In the genomic region with DNA sequence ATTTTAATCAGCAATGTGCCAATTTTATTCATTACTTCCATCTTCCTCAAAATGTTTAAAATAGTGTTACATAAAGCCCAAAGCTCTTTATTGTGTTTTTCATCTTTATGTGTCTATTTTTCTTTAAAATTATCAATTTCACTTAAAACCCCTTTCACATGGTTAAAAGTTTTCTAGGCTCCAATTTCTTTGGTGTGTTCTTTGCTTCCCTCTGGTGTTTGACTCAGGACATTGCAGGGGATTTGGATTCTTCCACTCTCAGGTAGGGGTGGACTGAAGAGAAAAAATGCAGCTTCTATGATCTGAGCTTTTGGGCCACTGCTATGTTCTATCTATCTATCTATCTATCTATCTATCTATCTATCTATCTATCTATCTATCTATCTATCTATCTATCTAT, we compare ENCODE assay signal across 8 mouse cellular contexts. TPM values are rescaled to one million over a fixed set of nuclear protein-coding genes. Genes with fewer than 3 reads are reported as not detected.
DNase-seq lines count a peak whose midpoint lies in the region; ATAC-seq lines count a peak whose summit lies in the region.

No protein-coding gene starts in this region.

- intact Hi-C loops in left cerebral cortex, postnatal 14 days (cut with DNase I): loop anchor here (2.0 to 5.0 kb wide), 3 partner anchors 35 to 120 kb away; partner anchors contain the start of gene Pkn3

- peak; percentile 45 to 47 for DNase-seq in cerebellum, adult 18-20 months
- DNase-seq in cerebellum, adult 11-12 months: no peak
- peak; percentile 51 to 55 for DNase-seq in left cerebral cortex, postnatal 14 days (ENCODE audit: low spot score in 2 of 2)
- DNase-seq in left cerebral cortex, adult 11 months (ENCODE audit: low spot score): no peak
- DNase-seq in embryo, embryonic 10.5 days (ENCODE audit: low spot score): peak; percentile 82
- no peak for DNase-seq in ovary, postnatal 10 days (ENCODE audit: low spot score)
- no peak for DNase-seq in adrenal gland, postnatal 4 days (ENCODE audit: low spot score in 2 of 2)

- ATAC-seq in monocyte, adult 5-6 weeks (replicated peaks; ENCODE audit: insufficient number of reproducible peaks, low FRiP score, low TSS enrichment, poor library complexity, severe bottlenecking): 0 out of 2 replicates have a peak, but pooled peaks have one; percentile 63

RNA-seq across cellular contexts. Expression of gene Endog, which starts 9.5 kb away (rescaled TPM):
- 10 to 100 TPM; 23.0 to 27.5 TPM for total RNA-seq in left cerebral cortex, postnatal 14 days (2021)
- 2.9 to 7.7 TPM (median 3.3 TPM) in 3 replicates for total RNA-seq in monocyte, adult 5-6 weeks (2017)
- 10 to 100 TPM; 27.3 to 33.4 TPM for total RNA-seq in adrenal gland, postnatal 4 days (2021)

RNA-seq across cellular contexts. Expression of gene Spout1, which starts 16.4 kb away (rescaled TPM):
- 10 to 100 TPM; 36.3 to 37.0 TPM for total RNA-seq in left cerebral cortex, postnatal 14 days (2021)
- 5.2 to 12.6 TPM (median 8.4 TPM) in 3 replicates for total RNA-seq in monocyte, adult 5-6 weeks (2017)
- total RNA-seq in adrenal gland, postnatal 4 days (2021): 10 to 100 TPM; 25.1 to 26.2 TPM

RNA-seq across cellular contexts. Expression of gene Tbc1d13, which starts 28.3 kb away (rescaled TPM):
- 10 to 100 TPM; 65.2 to 69.1 TPM for total RNA-seq in left cerebral cortex, postnatal 14 days (2021)
- total RNA-seq in monocyte, adult 5-6 weeks (2017): 33.8 to 54.8 TPM (median 52.4 TPM) in 3 replicates
- 10 to 100 TPM; 66.6 to 68.6 TPM for total RNA-seq in adrenal gland, postnatal 4 days (2021)

RNA-seq across cellular contexts. Expression of gene Zer1, which starts 37.4 kb away (rescaled TPM):
- total RNA-seq in left cerebral cortex, postnatal 14 days (2021): 100 to 1,000 TPM; 135 to 139 TPM
- total RNA-seq in monocyte, adult 5-6 weeks (2017): 10.0 to 26.5 TPM (median 12.6 TPM) in 3 replicates
- 10 to 100 TPM; 55.4 to 56.2 TPM for total RNA-seq in adrenal gland, postnatal 4 days (2021)

RNA-seq across cellular contexts. Expression of gene Kyat1, which starts 43.8 kb away (rescaled TPM):
- 10 to 100 TPM; 15.2 to 15.5 TPM for total RNA-seq in left cerebral cortex, postnatal 14 days (2021)
- 1.2 to 4.5 TPM (median 2.9 TPM) in 3 replicates for total RNA-seq in monocyte, adult 5-6 weeks (2017)
- 10 to 100 TPM; 19.9 to 21.6 TPM for total RNA-seq in adrenal gland, postnatal 4 days (2021)

Comparison
In these comparisons a context has a peak if more than half of its experiments do, and no peak if none do; other contexts are left out.
1. DNase-seq: peak in cerebellum, adult 18-20 months (2 of 2), left cerebral cortex, postnatal 14 days (2 of 2) and embryo, embryonic 10.5 days (single experiment); none in cerebellum, adult 11-12 months (single experiment), left cerebral cortex, adult 11 months (single experiment), ovary, postnatal 10 days (single experiment) and adrenal gland, postnatal 4 days (0 of 2).